ENCODE assay signal across 27 mouse cellular contexts in the genomic region with DNA sequence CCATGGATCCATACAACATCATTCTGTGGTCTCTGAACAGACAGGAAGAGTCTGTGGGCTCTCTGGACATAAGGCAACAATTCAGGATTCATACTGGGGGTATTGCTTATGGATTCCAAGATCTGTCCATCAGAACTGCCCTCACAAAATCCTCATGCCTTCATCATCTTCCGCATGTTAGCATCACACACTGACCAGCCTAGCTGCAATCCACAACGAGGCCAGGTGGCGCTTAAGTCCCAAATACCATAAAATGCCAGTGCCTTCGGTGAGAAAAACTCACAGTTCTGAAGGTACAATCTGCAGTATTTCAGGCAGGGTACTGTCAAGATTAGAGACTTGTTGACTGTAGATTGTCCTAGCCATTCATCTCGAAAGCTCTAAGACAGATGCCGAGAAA. TPM values are rescaled to one million over a fixed set of nuclear protein-coding genes. Genes with fewer than 3 reads are reported as not detected.
A peak's percentile ranks its signal among the peaks of the same experiment; 100 is the strongest.
DNase-seq lines count a peak whose midpoint lies in the region; ATAC-seq and TF ChIP-seq lines count a peak whose summit lies in the region.
"Had no signal": no experiment of that assay in that cellular context is flagged by ENCODE, and none has a peak within 500 bp of the region (broad histone marks: within the 10 kb centered on the region; RNA-seq: fewer than 3 reads in every experiment).

No protein-coding gene starts in this region.

- no peak for ATAC-seq in forebrain, embryonic 12.5 days (ENCODE audit: low FRiP score)
- no peak for ATAC-seq in forebrain, postnatal 0 days
- ATAC-seq in midbrain, embryonic 14.5 days (ENCODE audit: low FRiP score, low TSS enrichment) = no peak
- ATAC-seq: intestine, postnatal 0 days had no signal

- no peak overlapping the region for H3K4me3 ChIP-seq in forebrain, embryonic 12.5 days (replicated peaks)
- H3K4me3 ChIP-seq in forebrain, postnatal 0 days (ENCODE audit: low read depth, low read length) = no peak overlapping the region
- H3K4me3 ChIP-seq in midbrain, embryonic 10.5 days = no peak overlapping the region
- H3K4me3 ChIP-seq in midbrain, embryonic 14.5 days (replicated peaks; ENCODE audit: low read depth, low read length) = no peak overlapping the region
- H3K4me3 ChIP-seq: embryonic facial prominence, embryonic 15.5 days; heart, embryonic 10.5 days; layer of hippocampus, adult 2 months; liver, embryonic 13.5 days had no signal

- H3K27me3 ChIP-seq in forebrain, embryonic 12.5 days = 0 out of 2 replicates have a peak, but pooled peaks cover 6% of the 10 kb centered on the region
- H3K27me3 ChIP-seq in forebrain, postnatal 0 days (ENCODE audit: insufficient read depth, low read length) = peaks cover 14% of the 10 kb centered on the region
- peaks cover 55% of the 10 kb centered on the region for H3K27me3 ChIP-seq in midbrain, embryonic 10.5 days (ENCODE audit: low read depth, poor library complexity, severe bottlenecking)
- H3K27me3 ChIP-seq in midbrain, embryonic 14.5 days (ENCODE audit: control insufficient read depth, insufficient read depth, low read length) = peaks cover 8% of the 10 kb centered on the region
- H3K27me3 ChIP-seq: CH12.LX; embryonic facial prominence, embryonic 15.5 days had no signal

- peaks cover 4% of the 10 kb centered on the region; the same call in 1 of the 2 replicates for H3K36me3 ChIP-seq in forebrain, embryonic 12.5 days (replicated peaks)
- no peaks in the 10 kb centered on the region for H3K36me3 ChIP-seq in forebrain, postnatal 0 days (ENCODE audit: insufficient read depth)
- peaks cover 8% of the 10 kb centered on the region; the same call in 1 of the 2 replicates for H3K36me3 ChIP-seq in midbrain, embryonic 10.5 days
- no peaks in the 10 kb centered on the region for H3K36me3 ChIP-seq in midbrain, embryonic 14.5 days (ENCODE audit: control insufficient read depth, insufficient read depth, low read length)
- H3K36me3 ChIP-seq: liver, embryonic 13.5 days had no signal

- DNase-seq in forebrain, postnatal 0 days = no peak
- no peak for DNase-seq in midbrain, embryonic 10.5 days (ENCODE audit: low spot score)
- DNase-seq in midbrain, embryonic 14.5 days = no peak
- DNase-seq in NIH3T3 (ENCODE audit: low read depth) = peak; percentile 33
- DNase-seq in adrenal gland, postnatal 36 days = no peak
- DNase-seq in lung, postnatal 4 days = no peak
- DNase-seq: adrenal gland, postnatal 14 days; B cell, adult 2 months; cerebellum, adult 8-10 months; cerebellum, postnatal 36 days; gastrocnemius, postnatal 36 days; heart, postnatal 10 days; kidney, postnatal 25 days; layer of hippocampus, postnatal 36 days; liver, embryonic 13.5 days; lung, adult 2 months; lung, postnatal 36 days; retina, postnatal 1 day; right cerebral cortex, postnatal 25 days; spleen, adult 18-20 months had no signal

- no peak for TF ChIP-seq CTCF in forebrain, postnatal 0 days (IDR thresholded peaks at IDR 0.05; ENCODE audit: low read depth)

- 53% methylated on average over 6 of the region's 6 CpGs for WGBS in forebrain, embryonic 12.5 days
- 52% methylated on average over 6 of the region's 6 CpGs for WGBS in forebrain, postnatal 0 days
- WGBS in midbrain, embryonic 10.5 days = 73% methylated on average over 6 of the region's 6 CpGs
- 62% methylated on average over 6 of the region's 6 CpGs for WGBS in midbrain, embryonic 14.5 days

- peak overlapping the region; percentile 37; the same call in 1 of the 2 replicates for H3K27ac ChIP-seq in forebrain, embryonic 12.5 days
- H3K27ac ChIP-seq in forebrain, postnatal 0 days (ENCODE audit: low read depth, low read length) = no peak overlapping the region
- peak overlapping the region; percentile 61; the same call in 1 of the 2 replicates for H3K27ac ChIP-seq in midbrain, embryonic 10.5 days (replicated peaks)
- no peak overlapping the region for H3K27ac ChIP-seq in midbrain, embryonic 14.5 days (replicated peaks; ENCODE audit: low read depth, low read length)
- H3K27ac ChIP-seq: embryonic facial prominence, embryonic 15.5 days; heart, embryonic 10.5 days; layer of hippocampus, adult 2 months; liver, embryonic 13.5 days had no signal

- H3K9me3 ChIP-seq in forebrain, embryonic 12.5 days = no peaks in the 10 kb centered on the region
- H3K9me3 ChIP-seq in forebrain, postnatal 0 days (ENCODE audit: low read length) = no peaks in the 10 kb centered on the region
- H3K9me3 ChIP-seq in midbrain, embryonic 10.5 days (replicated peaks) = no peaks in the 10 kb centered on the region
- no peaks in the 10 kb centered on the region for H3K9me3 ChIP-seq in midbrain, embryonic 14.5 days (ENCODE audit: control insufficient read depth, low read length)
- H3K9me3 ChIP-seq: embryonic facial prominence, embryonic 15.5 days; heart, embryonic 10.5 days; liver, embryonic 13.5 days had no signal

- peaks cover 59% of the 10 kb centered on the region for H3K4me1 ChIP-seq in forebrain, embryonic 12.5 days
- 0 out of 2 replicates have a peak, but pooled peaks cover 3% of the 10 kb centered on the region for H3K4me1 ChIP-seq in forebrain, postnatal 0 days (ENCODE audit: insufficient read depth)
- peaks cover 75% of the 10 kb centered on the region for H3K4me1 ChIP-seq in midbrain, embryonic 10.5 days
- peaks cover 8% of the 10 kb centered on the region for H3K4me1 ChIP-seq in midbrain, embryonic 14.5 days (ENCODE audit: control insufficient read depth, insufficient read depth, low read length)

- no peak overlapping the region for H3K9ac ChIP-seq in forebrain, embryonic 12.5 days
- H3K9ac ChIP-seq in forebrain, postnatal 0 days = no peak overlapping the region
- no peak overlapping the region for H3K9ac ChIP-seq in midbrain, embryonic 14.5 days (replicated peaks; ENCODE audit: low read length)
- H3K9ac ChIP-seq: embryonic facial prominence, embryonic 15.5 days; liver, embryonic 13.5 days had no signal

- no peak overlapping the region for H3K4me2 ChIP-seq in forebrain, embryonic 12.5 days
- H3K4me2 ChIP-seq in forebrain, postnatal 0 days (ENCODE audit: low read depth) = no peak overlapping the region
- H3K4me2 ChIP-seq in midbrain, embryonic 14.5 days (ENCODE audit: low read length) = no peak overlapping the region
- H3K4me2 ChIP-seq: embryonic facial prominence, embryonic 15.5 days; liver, embryonic 13.5 days had no signal

RNA-seq across cellular contexts. Expression of a gene that starts 4.3 kb away (rescaled TPM):
- 43.9 and 44.1 TPM in 2 replicates for polyA plus RNA-seq in forebrain, embryonic 12.5 days (2016; fragmentation: Nextera tagmentation; extraction: Ambion mirVana)
- 8.5 and 8.9 TPM in 2 replicates for total RNA-seq in forebrain, postnatal 0 days (2014; rRNA removed)
- 11.7 and 13.6 TPM in 2 replicates for polyA plus RNA-seq in forebrain, postnatal 0 days (2015; fragmentation: Nextera tagmentation; extraction: Ambion mirVana)
- polyA plus RNA-seq in midbrain, embryonic 10.5 days (2016; fragmentation: Nextera tagmentation; extraction: Ambion mirVana) = 32.5 and 36.2 TPM in 2 replicates
- 3.9 and 5.6 TPM in 2 replicates for polyA plus RNA-seq in midbrain, embryonic 14.5 days (2014; fragmentation: Nextera tagmentation; extraction: Ambion mirVana)
- 10 to 100 TPM; 19.4 to 25.8 TPM for total RNA-seq in adrenal gland, postnatal 36 days (2021)
- total RNA-seq: CH12.LX, MEL had no signal

Comparison
In these comparisons a context has a peak if more than half of its experiments do, and no peak if none do; other contexts are left out.
1. H3K27ac ChIP-seq: peak in forebrain, embryonic 12.5 days (single experiment) and midbrain, embryonic 10.5 days (single experiment); none in forebrain, postnatal 0 days (single experiment) and midbrain, embryonic 14.5 days (single experiment).